Mouse (Mus musculus) spleen, adult 2 months (tissue): Measurements from ENCODE around the gene Os9.

Experiments
- CTCF ChIP-seq: fragments of 200-500 bp; IDR thresholded peaks from 2 replicates; pipeline ENCODE4 v1.5.1; 2011; ENCODE audit warnings: mild to moderate bottlenecking, inconsistent platforms; ENCODE audit not compliant: insufficient read depth, insufficient read length, insufficient replicate concordance; ENCODE audit errors: extremely low read depth
- POLR2A ChIP-seq: fragments of 200-500 bp; IDR thresholded peaks from 2 replicates; pipeline ENCODE4 v1.6.1; 2011; ENCODE audit warnings: low read depth, low read length, inconsistent platforms

DNA sequence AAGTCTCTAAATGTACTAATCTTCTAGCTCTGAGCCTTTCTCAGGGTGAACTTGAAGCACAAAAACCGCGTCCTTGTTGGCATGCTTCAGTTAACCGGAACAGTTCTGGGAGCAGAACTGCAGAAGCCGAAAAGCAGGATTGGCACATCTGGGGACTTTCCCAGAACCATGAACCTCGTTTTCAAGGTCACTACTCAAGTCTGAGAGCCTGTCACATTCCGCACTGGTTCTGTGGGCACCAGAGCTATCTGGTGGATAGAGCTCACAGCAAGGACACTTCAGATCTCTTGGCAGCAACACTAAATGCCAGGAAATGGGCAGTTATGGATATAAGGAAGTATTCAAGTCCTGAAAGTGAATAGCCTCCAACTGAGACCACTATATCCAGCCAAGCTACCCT lies 26.2 kb upstream of the Os9 start:
- TF ChIP-seq CTCF, result no peak
- no peak for TF ChIP-seq POLR2A
